Mouse (Mus musculus) CH12.LX (cell line): ENCODE data around the gene Itgb1bp1. TPM values are rescaled to one million over a fixed set of nuclear protein-coding genes. Genes with fewer than 3 reads are reported as not detected.

Experiments used
- DNase-seq: peaks from one replicate; pipeline ENCODE4 v3.0.0-alpha.2; 2013; ENCODE audit errors: extremely low read depth
- H3K27ac ChIP-seq: 2 replicates; pipeline ENCODE4 v1.5.1; 2012; ENCODE audit warnings: low read depth, mild to moderate bottlenecking, control low read depth, moderate library complexity; ENCODE audit not compliant: insufficient read depth
- H3K27me3 ChIP-seq: replicated peaks from 2 replicates; pipeline ENCODE3; 2012; ENCODE audit warnings: inconsistent platforms
- H3K36me3 ChIP-seq, 2 experiments: replicated peaks in 1 of 2; 2 replicates each; pipeline versions ENCODE3 to v1.6.1; 2012; ENCODE audit warnings: inconsistent platforms in 1 of 2, low read length in 1 of 2, mild to moderate bottlenecking in 1 of 2, mixed read lengths in 1 of 2, moderate library complexity in 1 of 2; ENCODE audit not compliant: control insufficient read depth in 1 of 2, insufficient read depth in 1 of 2
- H3K4me1 ChIP-seq, 2 experiments: 2 replicates each; pipeline ENCODE4 v1.6.1; 2012; ENCODE audit warnings: inconsistent platforms in 1 of 2, moderate library complexity in 1 of 2; ENCODE audit not compliant: insufficient read depth in 2 of 2, control insufficient read depth in 1 of 2
- H3K4me2 ChIP-seq: 2 replicates; pipeline ENCODE4 v1.6.1; 2012; ENCODE audit warnings: low read depth, mild to moderate bottlenecking, control low read depth; ENCODE audit not compliant: poor library complexity, insufficient read depth, severe bottlenecking
- H3K4me3 ChIP-seq, 3 experiments: fragments of 150-350 bp in 1 of 3; sonication (generic) in 1 of 3; replicated peaks in 1 of 3; 2 replicates each; pipeline versions ENCODE3 to v1.5.1; 2011 to 2012; ENCODE audit warnings: low read depth in 2 of 3, low read length in 2 of 3, mild to moderate bottlenecking in 2 of 3, moderate library complexity in 2 of 3, control low read depth in 1 of 3, improper control_type of control experiment in 1 of 3, inconsistent platforms in 1 of 3, mixed read lengths in 1 of 3; ENCODE audit not compliant: poor library complexity in 1 of 3
- H3K79me2 ChIP-seq: replicated peaks from 2 replicates; pipeline ENCODE4 v1.6.1; 2012; ENCODE audit warnings: mild to moderate bottlenecking, moderate library complexity; ENCODE audit not compliant: control insufficient read depth, poor library complexity, insufficient read depth, severe bottlenecking; ENCODE audit errors: extremely low read depth
- H3K9ac ChIP-seq: 2 replicates; pipeline ENCODE4 v1.6.1; 2012; ENCODE audit warnings: low read depth, mild to moderate bottlenecking, control low read depth, moderate library complexity; ENCODE audit not compliant: insufficient read depth
- H3K9me3 ChIP-seq: replicated peaks from 2 replicates; pipeline ENCODE3; 2012; ENCODE audit warnings: low read length, inconsistent platforms, mixed read lengths
- CTCF ChIP-seq, 2 experiments: IDR thresholded peaks in 1 of 2; conservative IDR thresholded peaks in 1 of 2; 2 replicates each; pipeline ENCODE4 v1.5.1; 2011 to 2012; ENCODE audit warnings: low read depth in 2 of 2, low read length in 2 of 2, improper control_type of control experiment in 1 of 2, inconsistent platforms in 1 of 2, mild to moderate bottlenecking in 1 of 2, moderate library complexity in 1 of 2
- EP300 ChIP-seq: IDR thresholded peaks from 2 replicates; pipeline ENCODE4 v1.6.1; 2011; ENCODE audit warnings: low read length, improper control_type of control experiment
- ETS1 ChIP-seq: conservative IDR thresholded peaks from 2 replicates; pipeline ENCODE4 v1.6.1; 2012; ENCODE audit warnings: low read depth, mild to moderate bottlenecking, inconsistent platforms, low read length, improper control_type of control experiment, moderate library complexity
- JUND ChIP-seq: conservative IDR thresholded peaks from 2 replicates; pipeline ENCODE4 v1.6.1; 2011; ENCODE audit warnings: low read depth, low read length, improper control_type of control experiment
- MAX ChIP-seq: IDR thresholded peaks from 2 replicates; pipeline ENCODE4 v1.6.1; 2011; ENCODE audit warnings: low read length, improper control_type of control experiment
- MXI1 ChIP-seq: IDR thresholded peaks from 2 replicates; pipeline ENCODE4 v1.6.1; 2011; ENCODE audit warnings: mild to moderate bottlenecking, low read depth, low read length, improper control_type of control experiment
- NELFE ChIP-seq: IDR thresholded peaks from 2 replicates; pipeline ENCODE4 v1.6.1; 2011; ENCODE audit warnings: low read depth, low read length, improper control_type of control experiment
- NRF1 ChIP-seq: IDR thresholded peaks from 2 replicates; pipeline ENCODE4 v1.6.1; 2014; ENCODE audit warnings: low read depth, mild to moderate bottlenecking, inconsistent platforms, low read length, improper control_type of control experiment, moderate library complexity
- POLR2AphosphoS2 ChIP-seq: IDR thresholded peaks from 2 replicates; pipeline ENCODE4 v1.6.1; 2011; ENCODE audit warnings: low read depth, low read length, improper control_type of control experiment
- RAD21 ChIP-seq: IDR thresholded peaks from 2 replicates; pipeline ENCODE4 v1.6.1; 2011; ENCODE audit warnings: low read depth, mild to moderate bottlenecking, low read length, improper control_type of control experiment, moderate library complexity
- SIN3A ChIP-seq: IDR thresholded peaks from 2 replicates; pipeline ENCODE4 v1.6.1; 2012; ENCODE audit warnings: low read length, improper control_type of control experiment, inconsistent platforms
- SMC3 ChIP-seq: IDR thresholded peaks from 2 replicates; pipeline ENCODE4 v1.6.1; 2011; ENCODE audit warnings: low read depth, low read length, improper control_type of control experiment
- TBP ChIP-seq: conservative IDR thresholded peaks from 2 replicates; pipeline ENCODE4 v1.6.1; 2011; ENCODE audit warnings: low read depth, low read length, improper control_type of control experiment
- USF1 ChIP-seq: IDR thresholded peaks from 2 replicates; pipeline ENCODE4 v1.6.1; 2014; ENCODE audit warnings: low read depth, mild to moderate bottlenecking, inconsistent platforms, low read length, improper control_type of control experiment
- ZKSCAN1 ChIP-seq: IDR thresholded peaks from 2 replicates; pipeline ENCODE4 v1.6.1; 2012; ENCODE audit warnings: low read depth, inconsistent platforms, low read length, improper control_type of control experiment, borderline replicate concordance
- dilution Hi-C: fragments of 300-500 bp; cut with MboI; formaldehyde crosslinking; loops from 2 replicates; pipeline ENCODE4 v1.14.3; 2020; ENCODE audit warnings: low sequenced_read_pairs; ENCODE audit not compliant: extremely low pct_unique_long_range_greater_than_20kb, extremely low pct_ligation_motif_present
- in situ Hi-C: fragments of 300-500 bp; cut with MboI; formaldehyde crosslinking; loops from 3 replicates; pipeline ENCODE4 v1.14.3; 2019; ENCODE audit warnings: low sequenced_read_pairs, low pct_ligation_motif_present, low pct_unique_long_range_greater_than_20kb, mixed read lengths
- polyA plus RNA-seq: library from polyadenylated mRNA; unstranded; fragments of >175 nt; gene quantifications from 2 replicates; pipeline ENCODE4 v1.2.1, GENCODE M21; 2012; ENCODE audit warnings: low read depth; ENCODE audit not compliant: insufficient read length
- total RNA-seq, 2 experiments: library from RNA; depleted of rRNA; stranded (reverse); fragments of 300-350 nt in 1 of 2; fragments of >200 nt in 1 of 2; gene quantifications; 2 replicates each; pipeline ENCODE4 v1.2.3; 2012 to 2014

Itgb1bp1 gene
- total and polyA plus RNA-seq, 3 experiments, result 37.7 to 77.5 (median 57.9) TPM

DNA sequence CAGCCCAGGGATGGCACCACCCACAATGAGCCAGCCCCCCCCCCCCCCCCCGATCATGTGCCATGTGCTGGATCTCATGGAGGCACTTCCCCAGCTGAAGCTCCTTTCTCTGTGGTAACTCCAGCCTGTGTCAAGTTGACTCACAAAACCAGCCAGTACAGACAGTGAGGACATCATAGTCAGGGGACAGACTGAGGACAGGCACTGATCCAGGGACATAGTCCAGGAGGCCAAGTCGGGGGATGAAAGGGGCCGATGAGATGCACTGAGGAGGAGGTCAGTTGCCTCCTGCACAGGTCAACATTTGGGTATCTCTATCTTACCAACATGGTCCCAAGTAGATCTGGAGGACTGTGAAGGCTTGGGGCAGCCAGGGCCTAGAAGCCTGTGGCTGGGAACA, 90.6 kb downstream of the Itgb1bp1 start:
- Histone ChIP-seq H3K9ac (no peak overlapping the region), H3K4me3 (no peak overlapping the region), H3K27me3 (no peaks in the 10 kb centered on the region), H3K27ac (no peak overlapping the region), H3K4me1 (peaks cover 5 to 22% of the 10 kb centered on the region in 2 experiments; a peak in 3 of 4 replicates), H3K79me2 (no peaks in the 10 kb centered on the region), H3K9me3 (no peaks in the 10 kb centered on the region), H3K36me3 (no peaks in the 10 kb centered on the region), H3K4me2 (no peak overlapping the region)
- no peak for DNase-seq
- TF ChIP-seq USF1 (no peak), SMC3 (no peak), MXI1 (no peak), NELFE (no peak), CTCF (conservative IDR thresholded peaks at IDR 0.05 in 1 of 2, IDR thresholded peaks at IDR 0.05 in 1 of 2; ENCODE audit: low read depth in 2 of 2, low read length in 2 of 2) (no peak), EP300 (no peak), SIN3A (no peak), RAD21 (no peak), ETS1 (no peak), POLR2AphosphoS2 (no peak), MAX (no peak)
- in situ Hi-C loops, result no loop called here
- dilution Hi-C loops, result no loop called here

DNA sequence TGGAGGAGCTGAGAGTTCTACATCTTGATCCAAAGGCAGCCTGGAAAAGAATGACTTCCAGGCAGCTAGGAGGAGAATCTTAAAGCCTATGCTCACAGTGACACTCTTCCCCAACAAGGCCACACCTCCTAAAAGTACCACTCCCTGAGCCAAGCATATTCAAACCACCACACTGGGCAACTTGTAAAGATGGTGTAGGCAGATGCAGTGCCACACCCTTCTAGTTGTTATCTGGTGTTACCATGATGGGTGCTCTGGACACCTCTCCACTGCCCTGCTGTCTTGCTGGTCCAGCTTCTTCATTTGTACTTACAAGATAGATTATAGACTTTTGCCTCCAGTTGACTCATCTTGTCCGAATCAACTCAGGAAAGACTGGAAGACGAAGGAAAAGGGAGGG, 94.5 kb downstream of the Itgb1bp1 start:
- DNase-seq, result no peak
- in situ Hi-C loops (no loop called here), dilution Hi-C loops (no loop called here)
- H3K27me3 ChIP-seq, result no peaks in the 10 kb centered on the region
- no peak overlapping the region for H3K4me2 ChIP-seq
- peaks cover 5 to 22% of the 10 kb centered on the region in 2 experiments; a peak in 3 of 4 replicates for H3K4me1 ChIP-seq
- H3K9me3 ChIP-seq, result no peaks in the 10 kb centered on the region
- H3K79me2 ChIP-seq, result no peaks in the 10 kb centered on the region
- H3K27ac ChIP-seq, result no peak overlapping the region
- no peak overlapping the region for H3K9ac ChIP-seq
- H3K4me3 ChIP-seq, result no peak overlapping the region
- TF ChIP-seq ZKSCAN1 (no peak), CTCF (conservative IDR thresholded peaks at IDR 0.05 in 1 of 2, IDR thresholded peaks at IDR 0.05 in 1 of 2; ENCODE audit: low read depth in 2 of 2, low read length in 2 of 2) (no peak), SMC3 (no peak), JUND (no peak), TBP (no peak), NRF1 (no peak)
- H3K36me3 ChIP-seq, result no peaks in the 10 kb centered on the region

Other genes with a start within 250 kb of the Itgb1bp1 start
- gene Cpsf3, start 893 bp downstream of the Itgb1bp1 start, total RNA-seq (2012; rRNA removed), result 79.8 and 89.1 TPM in 2 replicates
- 117 and 119 TPM in 2 replicates for gene Cpsf3, start 893 bp downstream of the Itgb1bp1 start, total RNA-seq (2014; rRNA removed)
- gene Cpsf3, start 893 bp downstream of the Itgb1bp1 start, polyA plus RNA-seq, result 159 and 193 TPM in 2 replicates
- 64.8 and 126 TPM in 2 replicates for gene Iah1, start 30.1 kb upstream of the Itgb1bp1 start, total RNA-seq (2012; rRNA removed)
- gene Iah1, start 30.1 kb upstream of the Itgb1bp1 start, total RNA-seq (2014; rRNA removed), result 105 and 106 TPM in 2 replicates
- 55.1 and 62.2 TPM in 2 replicates for gene Iah1, start 30.1 kb upstream of the Itgb1bp1 start, polyA plus RNA-seq
- gene Adam17, start 87.3 kb upstream of the Itgb1bp1 start, total RNA-seq (2012; rRNA removed), result 47.3 and 47.5 TPM in 2 replicates
- 60.1 and 63.5 TPM in 2 replicates for gene Adam17, start 87.3 kb upstream of the Itgb1bp1 start, total RNA-seq (2014; rRNA removed)
- 39.2 and 50.1 TPM in 2 replicates for gene Adam17, start 87.3 kb upstream of the Itgb1bp1 start, polyA plus RNA-seq
- 217 and 253 TPM in 2 replicates for gene Ywhaq, start 131.4 kb upstream of the Itgb1bp1 start, total RNA-seq (2012; rRNA removed)
- gene Ywhaq, start 131.4 kb upstream of the Itgb1bp1 start, total RNA-seq (2014; rRNA removed), result 392 and 409 TPM in 2 replicates
- gene Ywhaq, start 131.4 kb upstream of the Itgb1bp1 start, polyA plus RNA-seq, result 207 and 234 TPM in 2 replicates